Mouse (Mus musculus) thymus, postnatal 10 days (tissue): ENCODE measurements at regions not wholly inside any gene's neighbourhood (a gene's known extent, or its start where the extent isn't known, plus 50 kb on each side); places are given as distances from the start of the nearest gene placed in this dataset.

Experiments used
- DNase-seq, 2 experiments: peaks; one replicate each; pipeline ENCODE4 v3.0.0; 2021; ENCODE audit warnings: low spot score in 2 of 2

DNA sequence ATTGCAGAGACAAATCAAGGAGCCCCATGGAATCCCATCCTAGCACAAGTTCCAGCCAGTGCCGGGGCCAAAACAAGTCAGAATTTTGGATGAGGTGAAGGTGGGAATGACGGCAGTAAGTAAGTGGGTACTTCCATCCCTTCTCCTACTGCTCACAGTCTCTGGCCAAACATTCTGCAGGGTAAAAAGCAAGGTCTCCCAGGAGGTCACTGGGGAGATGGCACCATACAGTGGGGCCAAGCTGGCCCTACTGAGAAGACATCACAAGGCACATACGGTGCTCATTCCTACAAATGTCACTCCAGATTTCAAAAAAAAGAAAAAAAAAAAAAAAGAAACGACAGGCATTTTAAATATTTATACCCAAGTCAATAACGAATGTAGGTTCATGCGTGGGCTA lies 129.6 kb downstream of the Ddx11 start:
- DNase-seq, result no peak

DNA sequence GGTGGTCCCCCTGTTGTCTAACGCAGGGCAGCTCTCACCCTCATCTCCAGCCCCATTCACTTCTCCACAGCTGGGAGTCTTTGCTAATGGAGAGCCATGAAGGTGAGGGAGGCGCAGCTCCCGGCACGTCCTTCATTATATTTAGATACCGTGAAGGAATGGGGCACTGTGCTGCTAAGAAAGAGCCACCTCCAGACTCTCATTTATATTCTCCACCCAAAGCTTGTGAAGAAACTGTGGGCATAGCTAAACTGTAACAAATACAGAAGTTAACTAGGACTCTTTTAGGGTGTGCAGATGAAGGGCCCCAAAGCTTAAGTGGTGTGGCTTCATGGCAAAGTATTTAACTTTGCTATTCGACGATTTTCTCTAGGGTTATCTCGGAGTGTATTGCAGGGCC lies 136.4 kb downstream of the Ddx11 start:
- no peak for DNase-seq

DNA sequence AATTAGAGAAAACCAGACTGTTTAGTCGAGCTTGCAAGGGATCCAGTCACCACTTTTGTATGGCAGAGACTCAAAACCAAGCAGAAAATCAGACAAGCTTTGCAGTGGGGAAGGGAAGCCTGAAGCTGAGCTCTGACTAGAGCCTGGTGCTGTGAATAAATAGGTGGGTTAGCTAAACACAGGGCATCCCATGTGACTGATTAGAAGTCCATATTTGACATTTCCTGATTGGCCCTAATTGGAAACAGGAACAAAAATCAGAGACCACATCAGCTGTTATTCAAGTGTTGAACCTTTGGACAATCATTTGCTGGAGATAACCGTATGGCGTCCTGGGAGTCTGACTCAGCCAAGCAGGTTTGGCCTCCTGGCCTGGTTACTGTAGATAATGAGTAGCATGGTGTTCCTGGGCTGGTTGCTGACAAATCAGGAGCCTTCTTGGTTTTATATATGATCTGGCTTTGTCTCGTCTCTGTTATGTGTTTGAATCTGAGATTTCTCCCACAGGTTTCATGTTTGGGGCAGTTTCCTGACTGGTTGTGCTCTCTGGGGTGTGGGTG lies 139.4 kb downstream of the Ddx11 start:
- DNase-seq, result no peak

DNA sequence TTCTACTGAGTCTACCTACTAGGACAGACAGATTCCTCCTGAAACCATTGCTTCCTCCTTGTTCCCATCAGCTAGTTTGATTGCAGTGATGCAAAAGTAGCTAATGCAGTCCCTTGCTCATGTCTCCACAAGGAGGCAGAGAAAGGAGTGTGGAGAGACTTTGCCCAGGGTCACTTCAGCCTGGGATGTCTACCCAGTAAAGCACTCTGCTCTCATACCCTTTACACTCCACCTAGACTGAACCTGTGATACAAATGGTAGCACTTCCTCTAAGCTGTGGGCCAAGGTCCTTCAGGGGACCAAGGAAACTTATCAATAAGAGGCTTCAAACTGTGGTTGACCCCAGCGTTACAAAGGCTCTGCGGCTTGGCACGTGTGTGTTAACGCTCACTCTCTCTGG lies 140.1 kb downstream of the Ddx11 start:
- no peak for DNase-seq

DNA sequence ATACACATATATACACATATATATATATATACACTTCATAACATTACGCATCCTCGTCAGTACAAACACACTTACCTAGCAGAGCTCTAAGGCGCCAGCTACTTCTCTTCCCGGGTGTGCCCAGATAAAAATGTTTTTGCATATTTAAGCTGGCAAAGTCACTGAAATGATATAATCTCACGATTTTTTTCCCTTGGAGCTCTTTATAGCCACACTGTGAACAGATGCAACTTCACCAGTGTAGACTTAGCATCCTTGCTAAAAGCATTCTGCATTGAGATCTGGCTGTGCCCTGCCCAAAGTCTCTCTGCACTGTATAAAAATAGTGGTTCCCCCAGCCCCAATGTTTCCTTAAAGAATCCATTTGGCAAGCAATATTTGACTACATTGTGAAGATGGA lies 143.5 kb downstream of the Ddx11 start:
- DNase-seq, result no peak

DNA sequence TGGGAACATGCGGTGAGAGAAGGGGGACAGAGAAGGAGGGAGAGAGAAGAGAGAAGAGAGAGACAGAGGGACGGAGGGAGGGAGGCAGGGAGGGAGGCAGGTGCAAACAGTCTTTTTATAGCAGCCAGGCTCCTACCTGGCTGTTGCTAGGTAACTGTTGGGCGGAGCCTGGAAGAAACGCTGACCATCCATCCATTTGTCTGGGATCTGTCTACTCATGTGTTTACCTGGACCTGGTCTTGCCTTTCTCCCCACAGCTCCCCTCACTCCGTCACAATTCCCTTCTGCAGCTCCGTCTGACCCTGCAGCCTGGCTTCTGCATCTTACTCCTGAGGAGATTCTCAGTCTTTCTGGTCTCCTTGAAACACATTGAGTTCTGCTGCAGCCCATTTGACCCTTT lies 144.5 kb downstream of the Ddx11 start:
- no peak for DNase-seq

DNA sequence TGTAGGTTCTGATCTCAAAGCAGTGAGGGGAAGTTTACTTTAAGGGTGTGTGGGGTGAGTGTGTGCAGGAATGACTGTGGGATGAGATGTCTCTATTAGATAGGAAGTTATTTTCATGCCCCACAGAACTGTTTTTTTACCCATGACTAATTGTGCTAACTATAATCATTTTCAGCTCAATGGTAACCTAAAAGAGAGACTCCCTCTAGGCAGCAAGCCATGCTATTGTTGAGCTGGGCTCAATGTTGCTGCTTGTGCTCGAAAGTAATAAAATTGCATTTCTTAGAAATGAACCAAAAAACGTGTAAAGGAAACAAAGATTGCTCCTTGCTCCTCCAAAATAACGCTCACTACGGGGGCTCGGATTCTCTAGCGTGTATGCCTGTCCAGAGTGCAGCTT lies 146.2 kb downstream of the Ddx11 start:
- no peak for DNase-seq

DNA sequence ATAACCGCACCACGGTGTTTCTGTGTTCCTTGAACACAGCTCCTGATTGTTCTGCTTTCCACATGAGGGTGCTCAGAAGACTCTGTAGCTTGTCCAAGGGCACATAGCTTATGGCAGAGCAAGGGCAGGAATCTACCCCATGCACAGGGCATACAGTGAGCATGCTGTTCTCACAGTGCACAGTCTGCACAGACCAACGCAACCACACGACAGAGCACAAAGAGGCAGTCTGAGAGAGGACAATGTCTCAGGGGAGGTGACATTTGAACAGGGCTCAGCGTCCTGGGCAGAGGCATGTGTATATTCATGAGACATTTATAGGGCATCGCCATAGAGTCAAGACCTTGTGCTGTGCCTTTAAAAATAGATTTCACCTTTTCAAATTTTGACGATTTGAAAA lies 148.6 kb downstream of the Ddx11 start:
- DNase-seq, result no peak

DNA sequence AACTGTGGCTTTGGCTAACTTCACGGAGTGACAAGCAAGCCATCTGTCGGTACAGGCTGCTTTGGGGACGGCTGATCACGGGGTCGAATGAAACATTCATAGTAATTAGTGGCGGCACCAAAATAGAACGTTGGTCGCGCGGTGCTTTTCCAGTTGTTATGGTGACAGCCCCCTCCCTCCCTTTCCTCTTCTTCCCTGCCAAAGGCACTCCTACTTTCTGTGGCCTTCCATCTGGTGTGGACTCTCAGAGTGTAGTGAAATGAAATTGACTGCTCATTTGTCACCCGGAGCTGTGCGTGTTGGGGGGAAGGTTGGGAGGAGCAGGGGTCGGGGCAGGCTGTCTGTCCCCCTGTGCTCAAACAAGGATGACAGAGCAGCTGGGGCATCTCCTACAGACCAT lies 153.5 kb downstream of the Ddx11 start:
- no peak for DNase-seq

DNA sequence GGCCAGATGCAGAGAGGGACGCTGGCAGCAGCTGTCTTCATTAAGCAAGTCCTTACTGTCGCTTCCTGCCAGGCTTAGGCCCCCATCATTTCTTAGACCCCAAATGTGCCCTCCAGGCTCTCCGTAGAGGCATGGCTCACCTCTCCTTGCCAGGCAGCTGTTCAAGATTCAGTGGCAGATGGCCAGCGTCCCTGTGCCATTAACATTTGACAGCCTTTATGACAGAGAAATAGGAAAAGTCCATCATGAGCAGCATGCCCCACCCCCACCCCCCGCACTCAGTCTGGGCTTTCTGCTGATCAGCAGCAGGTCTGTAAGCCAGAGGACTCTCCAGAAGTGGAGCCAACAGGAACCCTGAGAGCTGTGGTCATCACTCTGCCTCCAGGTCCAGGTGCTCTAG lies 154.7 kb downstream of the Ddx11 start:
- DNase-seq, result no peak

DNA sequence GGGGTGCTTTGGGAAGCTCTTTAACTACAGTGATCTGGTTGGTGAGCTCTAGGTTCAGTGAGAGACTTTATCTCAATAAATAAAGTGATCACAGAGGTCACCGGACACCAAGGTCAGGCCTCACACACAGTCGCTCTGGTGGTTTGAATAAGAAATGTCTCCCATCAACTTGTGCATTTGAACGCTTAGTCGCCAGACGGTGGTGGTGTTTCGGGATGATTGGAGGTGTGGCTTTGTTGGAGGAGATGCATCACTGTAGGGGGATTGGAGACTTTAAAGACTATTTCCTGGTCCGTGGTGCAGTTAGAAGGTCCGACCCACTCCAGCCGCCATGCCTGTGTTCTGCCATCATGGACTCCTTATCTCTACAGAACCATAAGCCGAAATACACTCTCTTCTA lies 162.0 kb downstream of the Ddx11 start:
- no peak for DNase-seq
